Mouse (Mus musculus) CH12.LX (cell line): ENCODE results near the gene Dlx4. TPM values are rescaled to one million over a fixed set of nuclear protein-coding genes. Genes with fewer than 3 reads are reported as not detected.
A peak's percentile ranks its signal among the peaks of the same experiment; 100 is the strongest.

Source experiments
- DNase-seq: peaks from one replicate; pipeline ENCODE4 v3.0.0-alpha.2; 2013; ENCODE audit errors: extremely low read depth
- H3K27ac ChIP-seq: 2 replicates; pipeline ENCODE4 v1.5.1; 2012; ENCODE audit warnings: low read depth, mild to moderate bottlenecking, control low read depth, moderate library complexity; ENCODE audit not compliant: insufficient read depth
- H3K27me3 ChIP-seq: replicated peaks from 2 replicates; pipeline ENCODE3; 2012; ENCODE audit warnings: inconsistent platforms
- H3K36me3 ChIP-seq, 2 experiments: replicated peaks in 1 of 2; 2 replicates each; pipeline versions ENCODE3 to v1.6.1; 2012; ENCODE audit warnings: inconsistent platforms in 1 of 2, low read length in 1 of 2, mild to moderate bottlenecking in 1 of 2, mixed read lengths in 1 of 2, moderate library complexity in 1 of 2; ENCODE audit not compliant: control insufficient read depth in 1 of 2, insufficient read depth in 1 of 2
- H3K4me1 ChIP-seq, 2 experiments: 2 replicates each; pipeline ENCODE4 v1.6.1; 2012; ENCODE audit warnings: inconsistent platforms in 1 of 2, moderate library complexity in 1 of 2; ENCODE audit not compliant: insufficient read depth in 2 of 2, control insufficient read depth in 1 of 2
- H3K4me2 ChIP-seq: 2 replicates; pipeline ENCODE4 v1.6.1; 2012; ENCODE audit warnings: low read depth, mild to moderate bottlenecking, control low read depth; ENCODE audit not compliant: poor library complexity, insufficient read depth, severe bottlenecking
- H3K4me3 ChIP-seq, 3 experiments: fragments of 150-350 bp in 1 of 3; sonication (generic) in 1 of 3; replicated peaks in 1 of 3; 2 replicates each; pipeline versions ENCODE3 to v1.5.1; 2011 to 2012; ENCODE audit warnings: low read depth in 2 of 3, low read length in 2 of 3, mild to moderate bottlenecking in 2 of 3, moderate library complexity in 2 of 3, control low read depth in 1 of 3, improper control_type of control experiment in 1 of 3, inconsistent platforms in 1 of 3, mixed read lengths in 1 of 3; ENCODE audit not compliant: poor library complexity in 1 of 3
- H3K79me2 ChIP-seq: replicated peaks from 2 replicates; pipeline ENCODE4 v1.6.1; 2012; ENCODE audit warnings: mild to moderate bottlenecking, moderate library complexity; ENCODE audit not compliant: control insufficient read depth, poor library complexity, insufficient read depth, severe bottlenecking; ENCODE audit errors: extremely low read depth
- H3K9ac ChIP-seq: 2 replicates; pipeline ENCODE4 v1.6.1; 2012; ENCODE audit warnings: low read depth, mild to moderate bottlenecking, control low read depth, moderate library complexity; ENCODE audit not compliant: insufficient read depth
- H3K9me3 ChIP-seq: replicated peaks from 2 replicates; pipeline ENCODE3; 2012; ENCODE audit warnings: low read length, inconsistent platforms, mixed read lengths
- BHLHE40 ChIP-seq: IDR thresholded peaks from 2 replicates; pipeline ENCODE4 v1.6.1; 2011; ENCODE audit warnings: mild to moderate bottlenecking, low read depth, low read length, improper control_type of control experiment
- CHD1 ChIP-seq: IDR thresholded peaks from 2 replicates; pipeline ENCODE4 v1.6.1; 2012; ENCODE audit warnings: low read depth, low read length, improper control_type of control experiment, inconsistent platforms
- CHD2 ChIP-seq: IDR thresholded peaks from 2 replicates; pipeline ENCODE4 v1.6.1; 2011; ENCODE audit warnings: low read length, improper control_type of control experiment
- CTCF ChIP-seq, 2 experiments: IDR thresholded peaks in 1 of 2; conservative IDR thresholded peaks in 1 of 2; 2 replicates each; pipeline ENCODE4 v1.5.1; 2011 to 2012; ENCODE audit warnings: low read depth in 2 of 2, low read length in 2 of 2, improper control_type of control experiment in 1 of 2, inconsistent platforms in 1 of 2, mild to moderate bottlenecking in 1 of 2, moderate library complexity in 1 of 2
- E2F4 ChIP-seq: IDR thresholded peaks from 2 replicates; pipeline ENCODE4 v1.6.1; 2011; ENCODE audit warnings: low read depth, low read length, improper control_type of control experiment; ENCODE audit not compliant: insufficient replicate concordance
- ELF1 ChIP-seq: IDR thresholded peaks from 2 replicates; pipeline ENCODE4 v1.6.1; 2014; ENCODE audit warnings: low read depth, mild to moderate bottlenecking, inconsistent platforms, low read length, improper control_type of control experiment
- EP300 ChIP-seq: IDR thresholded peaks from 2 replicates; pipeline ENCODE4 v1.6.1; 2011; ENCODE audit warnings: low read length, improper control_type of control experiment
- ETS1 ChIP-seq: conservative IDR thresholded peaks from 2 replicates; pipeline ENCODE4 v1.6.1; 2012; ENCODE audit warnings: low read depth, mild to moderate bottlenecking, inconsistent platforms, low read length, improper control_type of control experiment, moderate library complexity
- GABPA ChIP-seq: IDR thresholded peaks from 2 replicates; pipeline ENCODE4 v1.6.1; 2012; ENCODE audit warnings: low read depth, low read length, improper control_type of control experiment, inconsistent platforms; ENCODE audit not compliant: insufficient replicate concordance
- HCFC1 ChIP-seq: IDR thresholded peaks from 2 replicates; pipeline ENCODE4 v1.6.1; 2012; ENCODE audit warnings: low read depth, mild to moderate bottlenecking, inconsistent platforms, low read length, improper control_type of control experiment
- IRF4 ChIP-seq: IDR thresholded peaks from 2 replicates; pipeline ENCODE4 v1.6.1; 2014; ENCODE audit warnings: low read depth, mild to moderate bottlenecking, inconsistent platforms, low read length, improper control_type of control experiment
- JUN ChIP-seq: IDR thresholded peaks from 2 replicates; pipeline ENCODE4 v1.6.1; 2011; ENCODE audit warnings: low read depth, mild to moderate bottlenecking, low read length, improper control_type of control experiment, moderate library complexity; ENCODE audit not compliant: insufficient read depth
- JUND ChIP-seq: conservative IDR thresholded peaks from 2 replicates; pipeline ENCODE4 v1.6.1; 2011; ENCODE audit warnings: low read depth, low read length, improper control_type of control experiment
- KAT2A ChIP-seq: IDR thresholded peaks from 2 replicates; pipeline ENCODE4 v1.6.1; 2012; ENCODE audit warnings: low read length, improper control_type of control experiment, inconsistent platforms; ENCODE audit not compliant: insufficient replicate concordance
- MAFK ChIP-seq: IDR thresholded peaks from 2 replicates; pipeline ENCODE4 v1.6.1; 2011; ENCODE audit warnings: low read length, improper control_type of control experiment; ENCODE audit not compliant: insufficient replicate concordance
- MAX ChIP-seq: IDR thresholded peaks from 2 replicates; pipeline ENCODE4 v1.6.1; 2011; ENCODE audit warnings: low read length, improper control_type of control experiment
- MAZ ChIP-seq: IDR thresholded peaks from 2 replicates; pipeline ENCODE4 v1.6.1; 2012; ENCODE audit warnings: low read depth, mild to moderate bottlenecking, inconsistent platforms, low read length, improper control_type of control experiment, moderate library complexity
- MEF2A ChIP-seq: IDR thresholded peaks from 2 replicates; pipeline ENCODE4 v1.6.1; 2014; ENCODE audit warnings: low read depth, mild to moderate bottlenecking, inconsistent platforms, low read length, improper control_type of control experiment, borderline replicate concordance
- MXI1 ChIP-seq: IDR thresholded peaks from 2 replicates; pipeline ENCODE4 v1.6.1; 2011; ENCODE audit warnings: mild to moderate bottlenecking, low read depth, low read length, improper control_type of control experiment
- MYC ChIP-seq: IDR thresholded peaks from 2 replicates; pipeline ENCODE4 v1.6.1; 2011; ENCODE audit warnings: low read depth, mild to moderate bottlenecking, improper control_type of control experiment, low read length
- NELFE ChIP-seq: IDR thresholded peaks from 2 replicates; pipeline ENCODE4 v1.6.1; 2011; ENCODE audit warnings: low read depth, low read length, improper control_type of control experiment
- NRF1 ChIP-seq: IDR thresholded peaks from 2 replicates; pipeline ENCODE4 v1.6.1; 2014; ENCODE audit warnings: low read depth, mild to moderate bottlenecking, inconsistent platforms, low read length, improper control_type of control experiment, moderate library complexity
- PAX5 ChIP-seq: IDR thresholded peaks from 2 replicates; pipeline ENCODE4 v1.6.1; 2012; ENCODE audit warnings: low read length, inconsistent platforms, mixed read lengths
- POLR2A ChIP-seq: IDR thresholded peaks from 2 replicates; pipeline ENCODE4 v1.6.1; 2011; ENCODE audit warnings: low read depth, mild to moderate bottlenecking, improper control_type of control experiment, low read length
- POLR2AphosphoS2 ChIP-seq: IDR thresholded peaks from 2 replicates; pipeline ENCODE4 v1.6.1; 2011; ENCODE audit warnings: low read depth, low read length, improper control_type of control experiment
- RAD21 ChIP-seq: IDR thresholded peaks from 2 replicates; pipeline ENCODE4 v1.6.1; 2011; ENCODE audit warnings: low read depth, mild to moderate bottlenecking, low read length, improper control_type of control experiment, moderate library complexity
- RCOR1 ChIP-seq: conservative IDR thresholded peaks from 2 replicates; pipeline ENCODE4 v1.6.1; 2012; ENCODE audit warnings: low read depth, mild to moderate bottlenecking, inconsistent platforms, low read length, improper control_type of control experiment
- SIN3A ChIP-seq: IDR thresholded peaks from 2 replicates; pipeline ENCODE4 v1.6.1; 2012; ENCODE audit warnings: low read length, improper control_type of control experiment, inconsistent platforms
- SMC3 ChIP-seq: IDR thresholded peaks from 2 replicates; pipeline ENCODE4 v1.6.1; 2011; ENCODE audit warnings: low read depth, low read length, improper control_type of control experiment
- TBP ChIP-seq: conservative IDR thresholded peaks from 2 replicates; pipeline ENCODE4 v1.6.1; 2011; ENCODE audit warnings: low read depth, low read length, improper control_type of control experiment
- TCF12 ChIP-seq: IDR thresholded peaks from 2 replicates; pipeline ENCODE4 v1.6.1; 2014; ENCODE audit warnings: low read depth, mild to moderate bottlenecking, inconsistent platforms, low read length, improper control_type of control experiment
- UBTF ChIP-seq: IDR thresholded peaks from 2 replicates; pipeline ENCODE4 v1.6.1; 2012; ENCODE audit warnings: low read depth, mild to moderate bottlenecking, inconsistent platforms, low read length, improper control_type of control experiment, moderate library complexity
- USF1 ChIP-seq: IDR thresholded peaks from 2 replicates; pipeline ENCODE4 v1.6.1; 2014; ENCODE audit warnings: low read depth, mild to moderate bottlenecking, inconsistent platforms, low read length, improper control_type of control experiment
- USF2 ChIP-seq: conservative IDR thresholded peaks from 2 replicates; pipeline ENCODE4 v1.6.1; 2011; ENCODE audit warnings: low read depth, low read length, improper control_type of control experiment
- ZC3H11A ChIP-seq: IDR thresholded peaks from 2 replicates; pipeline ENCODE4 v1.6.1; 2012; ENCODE audit warnings: low read depth, mild to moderate bottlenecking, inconsistent platforms, low read length, improper control_type of control experiment
- ZKSCAN1 ChIP-seq: IDR thresholded peaks from 2 replicates; pipeline ENCODE4 v1.6.1; 2012; ENCODE audit warnings: low read depth, inconsistent platforms, low read length, improper control_type of control experiment, borderline replicate concordance
- ZMIZ1 ChIP-seq: IDR thresholded peaks from 2 replicates; pipeline ENCODE4 v1.6.1; 2012; ENCODE audit warnings: low read depth, mild to moderate bottlenecking, inconsistent platforms, low read length, improper control_type of control experiment
- ZNF384 ChIP-seq: IDR thresholded peaks from 2 replicates; pipeline ENCODE4 v1.6.1; 2012; ENCODE audit warnings: low read depth, low read length, improper control_type of control experiment, inconsistent platforms
- dilution Hi-C: fragments of 300-500 bp; cut with MboI; formaldehyde crosslinking; loops from 2 replicates; pipeline ENCODE4 v1.14.3; 2020; ENCODE audit warnings: low sequenced_read_pairs; ENCODE audit not compliant: extremely low pct_unique_long_range_greater_than_20kb, extremely low pct_ligation_motif_present
- in situ Hi-C: fragments of 300-500 bp; cut with MboI; formaldehyde crosslinking; loops from 3 replicates; pipeline ENCODE4 v1.14.3; 2019; ENCODE audit warnings: low sequenced_read_pairs, low pct_ligation_motif_present, low pct_unique_long_range_greater_than_20kb, mixed read lengths
- polyA plus RNA-seq: library from polyadenylated mRNA; unstranded; fragments of >175 nt; gene quantifications from 2 replicates; pipeline ENCODE4 v1.2.1, GENCODE M21; 2012; ENCODE audit warnings: low read depth; ENCODE audit not compliant: insufficient read length
- total RNA-seq, 2 experiments: library from RNA; depleted of rRNA; stranded (reverse); fragments of 300-350 nt in 1 of 2; fragments of >200 nt in 1 of 2; gene quantifications; 2 replicates each; pipeline ENCODE4 v1.2.3; 2012 to 2014

The Dlx4 gene
- total and polyA plus RNA-seq, 3 experiments, result 0.25 TPM; not detected in 2

DNA sequence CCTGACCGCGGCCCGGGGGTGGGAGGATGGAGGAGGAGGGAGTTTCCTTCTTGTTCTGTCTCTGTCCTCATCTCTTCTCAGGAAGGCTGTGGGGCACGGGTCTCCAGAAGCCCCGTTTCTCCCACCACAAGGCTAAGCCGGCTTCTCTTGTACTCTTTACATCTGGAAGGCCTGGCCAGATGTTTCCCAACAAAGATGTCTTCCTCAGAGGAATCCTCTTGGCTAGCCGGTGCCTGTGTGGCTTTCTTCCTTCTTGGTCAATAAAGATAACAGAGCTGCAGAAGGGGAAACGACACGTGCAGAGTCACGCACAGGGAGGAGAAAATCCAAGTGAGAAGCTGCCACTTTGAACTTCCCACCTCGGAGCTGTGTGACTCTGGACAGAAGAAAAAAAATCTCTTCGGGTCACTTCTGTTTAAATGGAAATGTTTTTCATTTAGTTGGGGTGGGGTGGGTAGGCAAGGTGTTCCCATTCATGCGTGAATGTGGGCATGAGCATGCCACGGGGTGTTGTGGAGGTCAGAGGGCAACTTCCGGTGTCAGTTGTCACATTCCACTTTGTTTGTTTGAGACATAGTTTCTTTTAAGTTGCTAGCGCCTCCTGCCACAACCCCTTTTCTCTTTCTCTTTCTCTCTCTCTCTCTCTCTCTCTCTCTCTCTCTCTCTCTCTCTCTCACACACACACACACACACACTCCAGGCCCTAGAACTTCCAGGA is 44.8 kb downstream of the Dlx4 start:
- Histone ChIP-seq H3K27ac (peak overlapping the region; percentile 91), H3K27me3 (no peaks in the 10 kb centered on the region), H3K36me3 (no peaks in the 10 kb centered on the region), H3K4me1 (peaks cover 56 to 93% of the 10 kb centered on the region in 2 experiments), H3K9me3 (peaks cover 6% of the 10 kb centered on the region), H3K9ac (peak overlapping the region; percentile 10; the same call in 1 of the 2 replicates), H3K4me2 (no peak overlapping the region; the same call in 1 of the 2 replicates), H3K79me2 (no peaks in the 10 kb centered on the region), H3K4me3 (no peak overlapping the region)
- DNase-seq, result no peak
- dilution Hi-C loops, result no loop called here
- TF ChIP-seq POLR2A (no peak), BHLHE40 (peak; percentile 83), ELF1 (peak; percentile 55), MAFK (no peak), HCFC1 (no peak), PAX5 (no peak), JUND (no peak), RCOR1 (no peak), CTCF (conservative IDR thresholded peaks at IDR 0.05 in 1 of 2, IDR thresholded peaks at IDR 0.05 in 1 of 2; ENCODE audit: low read depth in 2 of 2, low read length in 2 of 2) (no peak), SIN3A (no peak), EP300 (no peak), IRF4 (peak; percentile 4; the same call in 1 of the 2 replicates), ETS1 (no peak; the same call in 1 of the 2 replicates), NELFE (no peak), TBP (no peak), TCF12 (peak; percentile 13; the same call in 1 of the 2 replicates), USF1 (no peak), MEF2A (no peak), ZC3H11A (no peak), USF2 (no peak), CHD2 (no peak), ZMIZ1 (no peak), GABPA (no peak), MAZ (no peak), RAD21 (no peak), POLR2AphosphoS2 (no peak), ZNF384 (no peak; the same call in 1 of the 2 replicates), UBTF (peak; percentile 29; the same call in 1 of the 2 replicates), MYC (0 out of 2 replicates have a peak, but pooled peaks have one; percentile 38), KAT2A (no peak), CHD1 (no peak; the same call in 1 of the 2 replicates), SMC3 (no peak), MXI1 (no peak), MAX (no peak), NRF1 (no peak), ZKSCAN1 (no peak), JUN (no peak), E2F4 (no peak)
- in situ Hi-C loops, result no loop called here
